Mouse (Mus musculus) heart, postnatal 0 days (tissue): ENCODE data around the gene Dpm3. TPM values are rescaled to one million over a fixed set of nuclear protein-coding genes. Genes with fewer than 3 reads are reported as not detected.
A peak's percentile ranks its signal among the peaks of the same experiment; 100 is the strongest.

Experiments used
- ATAC-seq: fragments of 200-750 bp; cut with Nextera tagmentation; 2 replicates; pipeline ENCODE4 v1.8.0; 2017; ENCODE audit warnings: low read depth, moderate number of reproducible peaks, moderate library complexity; ENCODE audit not compliant: insufficient read depth
- DNase-seq: peaks from one replicate; pipeline ENCODE4 v3.0.0-alpha.2; 2016; ENCODE audit warnings: low spot score
- H3K27ac ChIP-seq: fragments of 300-500 bp; sonication (generic); 2 replicates; pipeline ENCODE4 v1.5.1; 2014; ENCODE audit warnings: low read depth, mild to moderate bottlenecking
- H3K27me3 ChIP-seq: fragments of 300-500 bp; sonication (generic); 2 replicates; pipeline ENCODE4 v1.6.1; 2014; ENCODE audit warnings: low read length, mixed read lengths; ENCODE audit not compliant: control insufficient read depth, insufficient read depth
- H3K36me3 ChIP-seq: fragments of 300-500 bp; sonication (generic); replicated peaks from 2 replicates; pipeline ENCODE4 v1.6.1; 2014; ENCODE audit warnings: low read length, mixed read lengths; ENCODE audit not compliant: control insufficient read depth, insufficient read depth
- H3K4me1 ChIP-seq: fragments of 300-500 bp; sonication (generic); 2 replicates; pipeline ENCODE4 v1.6.1; 2014; ENCODE audit warnings: antibody characterized with exemption; ENCODE audit not compliant: control insufficient read depth, insufficient read depth
- H3K4me2 ChIP-seq: fragments of 300-500 bp; sonication (generic); 2 replicates; pipeline ENCODE4 v1.6.1; 2014; ENCODE audit warnings: low read depth, mild to moderate bottlenecking, low read length, moderate library complexity
- H3K4me3 ChIP-seq: fragments of 300-500 bp; sonication (generic); 2 replicates; pipeline ENCODE4 v1.5.1; 2014; ENCODE audit warnings: low read depth, low read length
- H3K9ac ChIP-seq: fragments of 300-500 bp; sonication (generic); replicated peaks from 2 replicates; pipeline ENCODE4 v1.6.1; 2014; ENCODE audit warnings: low read depth, low read length, mixed read lengths
- H3K9me3 ChIP-seq: fragments of 300-500 bp; sonication (generic); replicated peaks from 2 replicates; pipeline ENCODE4 v1.6.1; 2016; ENCODE audit warnings: low read length; ENCODE audit not compliant: control insufficient read depth
- CTCF ChIP-seq: IDR thresholded peaks from 2 replicates; pipeline ENCODE4 v1.5.1; 2016; ENCODE audit warnings: antibody characterized with exemption, control low read depth, low read depth
- EP300 ChIP-seq: IDR thresholded peaks from 2 replicates; pipeline ENCODE4 v1.6.1; 2016; ENCODE audit warnings: antibody characterized with exemption, low read depth
- WGBS: fragments of 180-500 bp; shearing (Covaris S2); extraction: QIAGEN DNeasy Blood & Tissue Kit; methylation state at CpG from one replicate; pipeline ENCODE4 v1.1.7; 2014; 5-methylcytosine and 5-hydroxymethylcytosine counted together
- polyA plus RNA-seq: library from polyadenylated mRNA; unstranded; fragments of >200 nt; fragmentation: Nextera tagmentation; extraction: Ambion mirVana; gene quantifications from 2 replicates; pipeline ENCODE4 v1.2.1, GENCODE M21; 2015
- total RNA-seq: library from RNA; depleted of rRNA; stranded (reverse); fragments of >200 nt; gene quantifications from 2 replicates; pipeline ENCODE4 v1.2.3, GENCODE M21; 2014; ENCODE audit warnings: low replicate concordance

Gene Dpm3
- total and polyA plus RNA-seq, 2 experiments from 2014 or later, result 80.3 to 450 TPM

GRCm38 (mm10) chr3:89270051-89270755 lies 11.0 kb downstream of the Dpm3 start, which contains the start of gene Slc50a1:
TSS of gene Slc50a1 (minus strand) at chr3:89270570.
- peak; percentile 60 for DNase-seq
- 2% methylated on average over 39 of the region's 39 CpGs for WGBS
- TF ChIP-seq EP300 (0 out of 2 replicates have a peak, but pooled peaks have one; percentile 18), CTCF (peak; percentile 39)
- Histone ChIP-seq H3K9ac (peak within 1 kb of the TSS; percentile 71), H3K27me3 (no peaks in the 10 kb centered on the region), H3K4me1 (peaks cover 20% of the 10 kb centered on the region), H3K4me2 (peak within 1 kb of the TSS; percentile 77), H3K9me3 (no peaks in the 10 kb centered on the region), H3K4me3 (peak within 1 kb of the TSS; percentile 65), H3K27ac (peak within 1 kb of the TSS; percentile 85), H3K36me3 (peaks cover 28% of the 10 kb centered on the region)
- ATAC-seq, result peak; percentile 67

GRCm38 (mm10) chr3:89270891-89271290 lies 11.7 kb downstream of the Dpm3 start:
- Histone ChIP-seq H3K9me3 (no peaks in the 10 kb centered on the region), H3K4me3 (peak overlapping the region; percentile 65; the same call in 1 of the 2 replicates), H3K9ac (peak overlapping the region; percentile 71; the same call in 1 of the 2 replicates), H3K36me3 (peaks cover 35% of the 10 kb centered on the region), H3K27ac (peak overlapping the region; percentile 85), H3K4me2 (peak overlapping the region; percentile 77), H3K4me1 (peaks cover 20% of the 10 kb centered on the region), H3K27me3 (no peaks in the 10 kb centered on the region)
- DNase-seq (peak; percentile 38), ATAC-seq (peak; percentile 45)
- WGBS, result 38% methylated on average over 6 of the region's 6 CpGs
- no peak for TF ChIP-seq CTCF
- TF ChIP-seq EP300, result no peak

DNA sequence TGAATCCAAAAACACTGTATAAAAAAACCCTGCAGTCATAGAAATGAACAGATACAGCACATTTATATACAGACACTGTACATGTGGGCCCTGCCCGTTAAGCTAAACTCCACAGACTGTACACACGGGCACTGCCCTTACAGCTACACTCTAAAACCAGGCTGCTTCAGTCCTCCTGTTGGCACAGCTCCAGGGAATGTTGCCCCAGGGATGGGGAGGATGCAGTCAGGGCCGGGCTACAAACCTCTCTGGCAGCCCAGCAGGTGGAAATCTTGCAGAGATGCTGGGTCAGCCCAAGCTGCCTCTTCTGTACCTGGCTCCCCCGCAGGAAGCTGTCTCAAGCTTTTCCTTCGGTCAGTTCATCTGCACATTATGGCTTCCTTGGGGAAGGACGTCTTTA lies 12.6 kb downstream of the Dpm3 start:
- TF ChIP-seq CTCF, result no peak
- TF ChIP-seq EP300, result no peak
- no peaks in the 10 kb centered on the region for H3K9me3 ChIP-seq
- 47% methylated on average over 6 of the region's 6 CpGs for WGBS
- H3K4me1 ChIP-seq, result peaks cover 18% of the 10 kb centered on the region
- H3K4me3 ChIP-seq, result no peak overlapping the region
- no peak for DNase-seq
- H3K36me3 ChIP-seq, result peaks cover 38% of the 10 kb centered on the region
- no peak overlapping the region for H3K9ac ChIP-seq
- no peak overlapping the region for H3K27ac ChIP-seq
- no peak overlapping the region for H3K4me2 ChIP-seq
- no peak; the same call in 1 of the 2 replicates for ATAC-seq
- no peaks in the 10 kb centered on the region for H3K27me3 ChIP-seq

DNA sequence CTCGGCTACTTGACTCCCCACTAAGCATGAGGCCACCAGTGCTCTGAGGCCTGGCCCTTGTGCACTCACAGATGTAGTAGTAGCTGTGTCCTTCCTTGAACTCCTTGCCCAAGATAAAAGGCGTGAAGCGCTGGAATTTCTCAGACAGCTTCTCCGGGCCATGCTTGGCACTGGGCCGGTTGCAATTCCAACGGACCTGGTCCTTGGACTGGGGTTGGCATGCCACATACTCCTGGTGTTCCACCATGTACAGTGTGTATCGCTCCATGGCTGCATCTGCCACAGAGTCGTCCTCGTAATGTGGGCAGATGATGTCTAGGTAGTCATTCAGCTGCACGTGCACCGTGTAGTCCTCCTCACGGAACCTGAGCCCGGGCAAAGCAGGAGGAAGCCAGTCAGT lies 16.9 kb downstream of the Dpm3 start:
- H3K4me1 ChIP-seq, result peaks cover 23% of the 10 kb centered on the region
- H3K9me3 ChIP-seq, result no peaks in the 10 kb centered on the region
- H3K4me3 ChIP-seq, result no peak overlapping the region
- H3K27me3 ChIP-seq, result no peaks in the 10 kb centered on the region
- ATAC-seq, result no peak
- WGBS, result 86% methylated on average over 13 of the region's 13 CpGs
- no peak for TF ChIP-seq EP300
- DNase-seq, result no peak
- H3K36me3 ChIP-seq, result peaks cover 38% of the 10 kb centered on the region
- no peak overlapping the region for H3K4me2 ChIP-seq
- no peak overlapping the region for H3K27ac ChIP-seq
- H3K9ac ChIP-seq, result no peak overlapping the region

DNA sequence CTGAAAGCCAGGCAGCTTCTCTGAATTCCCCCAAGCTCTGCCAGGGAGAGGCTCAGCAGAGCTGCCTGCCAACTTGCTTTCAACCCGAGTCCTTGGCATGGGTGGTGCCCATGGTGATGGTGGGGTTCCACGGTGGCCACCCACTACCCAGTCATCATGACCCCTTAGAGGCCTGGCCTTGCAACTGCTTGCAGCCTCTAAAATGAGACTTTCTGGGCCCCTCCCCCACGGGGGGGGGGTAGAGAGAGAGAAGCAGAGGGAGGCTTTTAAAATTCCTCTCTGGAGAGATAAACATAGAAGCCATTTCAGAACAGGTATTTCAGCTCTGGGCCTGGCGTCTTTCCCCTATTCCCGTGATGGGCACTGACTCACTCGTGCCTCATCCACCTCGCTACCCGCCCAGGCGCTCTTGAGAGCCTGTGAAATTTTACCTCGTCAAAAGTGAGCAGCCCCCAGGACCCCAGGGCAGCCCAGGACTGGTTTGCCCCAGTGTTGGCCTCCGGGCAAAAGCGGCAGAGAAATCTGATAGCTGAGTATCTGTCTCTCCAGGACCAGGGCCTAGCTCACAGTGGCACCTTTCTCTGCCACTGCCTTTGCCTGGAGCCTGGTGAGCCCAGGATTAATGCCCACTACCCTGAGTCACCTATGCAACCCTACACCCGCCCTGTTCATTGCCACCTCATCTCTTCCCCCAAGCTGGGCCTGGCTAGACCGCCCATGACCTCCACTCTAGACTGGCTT lies 18.3 kb downstream of the Dpm3 start:
- Histone ChIP-seq H3K4me3 (peak overlapping the region; percentile 78), H3K27me3 (no peaks in the 10 kb centered on the region), H3K4me2 (peak overlapping the region; percentile 92), H3K9ac (peak overlapping the region; percentile 87), H3K4me1 (peaks cover 23% of the 10 kb centered on the region), H3K36me3 (peaks cover 25% of the 10 kb centered on the region), H3K9me3 (no peaks in the 10 kb centered on the region), H3K27ac (peak overlapping the region; percentile 94)
- 18% methylated on average over 14 of the region's 14 CpGs for WGBS
- DNase-seq (peak; percentile 71), ATAC-seq (peak; percentile 14; the same call in 1 of the 2 replicates)
- no peak for TF ChIP-seq CTCF
- no peak for TF ChIP-seq EP300
